Mouse (Mus musculus): ENCODE measurements around the gene Bach1. TPM values are rescaled to one million over a fixed set of nuclear protein-coding genes. Genes with fewer than 3 reads are reported as not detected.

Bach1 gene
- 10 to 100 TPM; 12.4 to 15.1 (median 13.6) TPM for total RNA-seq (2022)

DNA sequence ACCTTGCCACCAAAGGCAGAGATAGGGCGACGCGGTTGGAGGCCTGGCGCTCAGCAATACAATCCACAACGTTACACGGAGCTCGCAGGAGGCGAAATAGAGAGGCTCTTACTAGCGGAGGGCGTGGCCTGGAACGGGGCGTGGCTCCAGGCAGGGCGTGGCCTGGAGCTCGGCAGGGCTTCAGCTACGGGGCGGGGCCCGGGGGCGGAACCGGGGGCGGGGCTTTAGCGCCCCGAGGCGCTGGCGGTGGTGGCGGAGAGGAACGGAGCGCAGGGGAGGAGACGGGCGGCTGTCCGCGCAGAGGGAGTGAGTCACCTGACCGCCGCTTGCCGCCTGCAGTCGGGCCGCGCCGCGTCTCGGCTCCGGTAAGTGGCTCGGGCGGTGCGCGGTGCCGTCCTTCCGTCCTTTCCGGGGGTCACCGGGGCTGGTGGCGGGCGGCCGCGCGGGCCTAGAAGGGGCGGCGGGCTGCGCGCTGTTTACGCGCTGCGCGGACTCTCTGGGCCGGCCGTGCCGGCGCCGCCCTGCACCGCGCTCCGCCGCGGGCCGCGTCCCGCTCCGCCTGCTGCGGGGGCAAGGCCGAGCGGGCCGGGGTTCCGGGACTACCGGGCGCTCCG lies at the start of gene Bach1:
TSS of gene Bach1 (plus strand) at position 254 of the 614 bp plus-strand sequence.
- DNase-seq (ENCODE audit: low spot score in 2 of 2): peak; percentile 70 to 85

DNA sequence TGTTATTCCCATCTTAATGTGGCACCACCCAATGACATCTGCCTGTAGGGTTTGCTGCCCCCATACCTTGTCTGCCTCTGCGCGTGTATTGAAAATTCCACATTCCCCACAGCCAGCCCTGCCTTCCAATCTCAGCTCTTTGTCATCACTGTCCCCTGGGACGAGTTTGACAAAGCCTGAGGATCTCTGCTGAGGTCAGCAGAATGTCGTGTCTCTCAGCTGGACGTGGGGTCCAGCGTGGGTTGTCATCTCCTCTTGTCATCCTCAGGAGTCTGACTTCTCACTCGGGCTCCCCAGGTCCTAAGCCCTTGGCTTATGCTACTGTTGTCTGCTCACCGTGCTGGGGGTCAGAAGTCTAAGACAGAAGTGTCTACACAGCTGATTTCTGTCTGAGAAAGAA lies 46.4 kb upstream of the Bach1 start:
- no peak for DNase-seq (ENCODE audit: low spot score in 2 of 2)

- no peak for DNase-seq (ENCODE audit: low spot score in 2 of 2)
Measured at GRCm38 (mm10) chr16:87652924-87653323, 45.8 kb upstream of the Bach1 start.

GRCm38 (mm10) chr16:87654016-87654575 lies 44.6 kb upstream of the Bach1 start:
- DNase-seq (ENCODE audit: low spot score in 2 of 2): no peak

GRCm38 (mm10) chr16:87655005-87655404 lies 43.7 kb upstream of the Bach1 start:
- no peak for DNase-seq (ENCODE audit: low spot score in 2 of 2)

- no peak for DNase-seq (ENCODE audit: low spot score in 2 of 2)
Measured at GRCm38 (mm10) chr16:87655579-87655978, 43.2 kb upstream of the Bach1 start.

DNA sequence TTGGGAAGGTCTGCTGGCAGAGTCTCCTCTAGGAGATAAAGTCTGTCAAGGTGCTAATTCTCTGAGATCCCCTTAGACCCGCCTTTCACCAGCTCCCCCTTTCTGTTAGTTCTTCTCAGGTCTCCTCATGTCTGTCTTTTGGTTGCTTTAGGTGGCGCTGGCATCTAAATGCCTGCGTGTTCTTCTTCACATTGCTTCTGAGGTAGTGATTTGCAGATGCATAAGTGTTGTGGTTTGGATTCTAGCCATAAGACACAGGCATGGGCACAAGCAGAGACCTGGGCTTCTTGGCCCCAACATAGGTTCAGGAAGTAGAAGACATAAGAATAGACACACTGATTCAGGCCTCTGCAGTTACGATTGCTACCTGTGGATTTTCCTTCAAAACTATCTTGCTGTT lies 42.0 kb upstream of the Bach1 start:
- no peak for DNase-seq (ENCODE audit: low spot score in 2 of 2)

GRCm38 (mm10) chr16:87657291-87657690 lies 41.5 kb upstream of the Bach1 start:
- no peak for DNase-seq (ENCODE audit: low spot score in 2 of 2)

DNA sequence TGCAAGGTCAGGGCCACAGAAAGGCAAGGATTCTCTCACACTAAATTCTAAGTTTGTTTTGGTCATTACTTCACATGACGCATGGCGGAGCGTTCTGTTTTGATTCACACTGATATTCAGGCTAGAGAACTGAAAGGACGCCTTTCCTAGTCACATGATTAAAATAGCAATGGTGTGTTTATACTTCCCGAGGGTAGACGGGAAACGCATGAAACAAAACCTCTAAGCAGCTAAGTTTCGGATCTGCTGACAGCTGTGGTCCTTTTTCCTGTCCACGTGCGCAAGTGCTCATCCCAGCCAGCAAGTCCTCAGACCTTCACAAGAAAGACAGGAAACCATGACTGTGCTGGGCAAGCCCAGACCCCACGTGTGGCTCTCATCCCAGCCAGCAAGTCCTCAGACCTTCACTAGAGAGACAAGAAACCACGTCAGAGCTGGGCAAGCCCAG lies 37.7 kb upstream of the Bach1 start:
- DNase-seq (ENCODE audit: low spot score in 2 of 2): peak in 1 of 2 experiments; percentile 30

DNA sequence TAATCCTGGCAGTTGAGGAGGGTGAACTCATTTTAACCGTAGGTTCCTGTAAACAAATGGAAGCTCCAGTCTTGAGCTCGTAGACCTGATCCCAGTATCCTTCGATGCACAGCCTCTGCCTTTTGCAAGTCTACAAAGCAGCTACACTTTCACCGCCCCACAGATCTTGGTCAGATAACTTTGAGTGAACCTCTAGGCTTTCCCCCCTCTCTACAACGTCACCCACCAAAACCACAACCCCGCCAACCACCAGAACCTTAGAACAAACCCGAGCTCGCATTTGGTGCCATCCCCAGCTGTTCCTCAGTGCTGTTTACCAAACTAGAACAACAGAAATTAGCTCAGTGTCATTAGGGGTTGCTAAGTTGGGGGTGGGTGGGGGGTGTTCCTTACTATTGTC lies 37.1 kb upstream of the Bach1 start:
- no peak for DNase-seq (ENCODE audit: low spot score in 2 of 2)

GRCm38 (mm10) chr16:87662528-87662927 lies 36.2 kb upstream of the Bach1 start:
- DNase-seq (ENCODE audit: low spot score in 2 of 2): no peak

- DNase-seq (ENCODE audit: low spot score in 2 of 2): no peak
Measured at GRCm38 (mm10) chr16:87663890-87664289, 34.9 kb upstream of the Bach1 start.

DNA sequence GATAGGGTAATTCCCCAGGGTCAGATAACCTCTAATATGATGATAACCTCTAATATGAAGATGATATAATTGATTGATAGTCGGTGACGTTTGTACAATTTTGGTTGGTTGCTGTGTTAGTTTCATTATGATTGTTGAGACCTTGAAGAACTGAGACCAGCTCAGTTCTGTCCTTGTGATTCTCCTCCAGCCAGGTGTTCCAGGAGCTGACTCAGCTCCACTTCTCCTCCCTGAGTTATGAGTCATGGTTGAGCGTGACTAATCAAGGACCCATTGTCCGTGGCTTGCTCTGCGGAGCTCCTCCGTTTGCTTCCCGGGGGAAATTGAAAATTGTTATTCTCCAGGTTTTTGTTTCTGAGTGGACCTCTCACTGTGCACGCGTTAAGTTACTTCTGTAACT lies 33.5 kb upstream of the Bach1 start:
- DNase-seq (ENCODE audit: low spot score in 2 of 2): no peak

- no peak for DNase-seq (ENCODE audit: low spot score in 2 of 2)
Measured at GRCm38 (mm10) chr16:87665752-87666619, 32.8 kb upstream of the Bach1 start.

- no peak for DNase-seq (ENCODE audit: low spot score in 2 of 2)
Measured at GRCm38 (mm10) chr16:87666620-87667004, 32.1 kb upstream of the Bach1 start.

DNA sequence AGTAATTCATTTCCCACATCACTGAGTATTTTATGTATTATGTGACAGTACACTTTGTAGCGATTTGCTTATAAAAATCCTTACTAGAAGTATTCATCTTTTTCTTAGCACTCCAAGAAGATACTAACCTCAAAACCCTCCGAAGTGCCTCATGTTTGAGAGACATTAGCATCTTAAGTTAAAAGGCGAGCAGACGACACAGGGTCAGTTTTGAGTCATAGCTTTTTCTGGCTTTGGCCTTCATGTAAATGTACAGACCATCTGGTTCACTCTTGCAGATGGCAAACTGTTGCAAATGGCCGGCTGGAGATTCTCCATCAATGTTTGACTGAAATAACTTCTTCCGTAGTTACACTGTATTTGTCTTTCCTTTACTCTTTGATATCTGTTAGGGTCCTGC lies 30.7 kb upstream of the Bach1 start:
- no peak for DNase-seq (ENCODE audit: low spot score in 2 of 2)

GRCm38 (mm10) chr16:87670091-87670820 lies 28.5 kb upstream of the Bach1 start:
- DNase-seq (ENCODE audit: low spot score in 2 of 2): no peak

DNA sequence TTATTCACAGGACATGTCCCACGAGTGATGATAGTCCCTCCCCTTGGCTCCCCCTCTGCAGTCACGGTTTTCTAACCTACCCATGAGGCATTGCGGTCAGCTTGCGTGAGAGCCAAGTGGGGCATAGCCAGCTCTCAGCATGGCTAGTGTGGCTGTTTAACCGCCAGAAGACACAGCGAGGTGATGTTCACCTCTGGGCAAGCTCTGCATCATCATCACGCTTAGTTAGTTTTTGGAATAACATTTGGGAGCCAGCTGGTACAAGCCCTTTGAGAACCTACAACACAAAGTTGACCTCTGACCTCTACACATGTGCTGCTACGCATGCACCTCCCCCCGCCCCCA lies 28.0 kb upstream of the Bach1 start:
- DNase-seq (ENCODE audit: low spot score in 2 of 2): no peak

DNA sequence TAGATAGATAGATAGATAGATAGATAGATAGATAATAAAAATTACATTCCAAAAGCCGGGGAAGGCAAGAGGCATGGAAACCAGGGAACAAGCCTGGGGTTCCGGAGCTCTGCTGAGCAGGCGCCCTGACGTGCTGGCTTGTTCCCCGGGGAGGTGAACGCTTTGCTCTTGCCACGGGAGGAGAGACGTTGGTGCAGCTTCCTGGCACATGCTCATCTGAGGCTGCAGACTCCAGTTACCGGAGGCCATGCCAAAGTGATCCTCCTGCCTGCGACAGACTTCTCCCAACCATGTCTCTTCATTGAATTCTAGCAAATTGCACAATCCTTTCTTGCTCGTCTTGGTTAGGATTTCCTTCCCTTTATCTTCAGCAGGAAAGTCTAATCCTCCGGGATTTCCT lies 27.4 kb upstream of the Bach1 start:
- DNase-seq (ENCODE audit: low spot score in 2 of 2): no peak

DNA sequence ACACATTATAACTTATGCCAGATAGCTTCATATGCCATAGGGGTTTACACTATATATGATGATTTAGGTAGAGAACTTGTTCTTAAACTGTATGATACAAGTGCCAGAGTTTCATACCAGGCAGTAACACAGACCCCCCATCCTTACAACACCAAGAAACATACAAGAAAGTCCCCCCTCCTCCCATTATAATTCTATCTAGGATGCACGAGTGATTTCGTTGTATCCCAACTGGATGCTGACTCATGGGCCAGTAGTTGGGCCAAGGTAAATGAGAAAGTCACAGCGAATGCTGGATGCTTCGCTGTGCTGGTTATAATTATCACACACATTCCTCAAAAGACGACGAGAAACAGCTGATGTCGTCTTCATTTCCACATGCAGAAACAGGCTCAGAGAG lies 25.6 kb upstream of the Bach1 start:
- no peak for DNase-seq (ENCODE audit: low spot score in 2 of 2)

- no peak for DNase-seq (ENCODE audit: low spot score in 2 of 2)
Measured at GRCm38 (mm10) chr16:87676182-87676581, 22.6 kb upstream of the Bach1 start.

GRCm38 (mm10) chr16:87678667-87679066 lies 20.1 kb upstream of the Bach1 start:
- DNase-seq (ENCODE audit: low spot score in 2 of 2): no peak
